10 mouse cellular contexts compared by ENCODE assay signal in the genomic region with DNA sequence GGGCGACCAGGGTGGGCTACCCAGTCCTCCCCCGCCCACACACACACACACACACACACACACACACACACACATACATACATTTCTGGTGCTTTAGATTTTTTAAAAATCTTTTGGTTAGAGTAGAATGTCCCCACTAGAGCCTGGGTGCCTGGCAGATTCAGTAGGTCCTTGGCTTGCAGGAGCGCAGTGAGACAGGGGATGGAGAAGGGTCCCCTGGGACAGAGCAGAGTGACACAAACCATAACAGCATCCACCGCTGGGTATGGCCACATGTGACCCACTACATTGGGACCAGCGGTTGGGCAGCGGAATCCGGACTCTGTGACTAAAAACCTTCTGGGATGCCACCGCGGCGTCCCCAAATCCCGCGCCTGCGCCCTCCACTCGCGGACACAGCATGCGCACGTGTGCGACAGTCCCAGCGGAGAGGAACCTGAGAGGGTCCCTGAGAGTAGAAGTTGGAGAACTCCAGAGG. TPM values are rescaled to one million over a fixed set of nuclear protein-coding genes. Genes with fewer than 3 reads are reported as not detected.
A peak's percentile ranks its signal among the peaks of the same experiment; 100 is the strongest.
DNase-seq lines count a peak whose midpoint lies in the region; ATAC-seq and TF ChIP-seq lines count a peak whose summit lies in the region.
"Had no signal": no experiment of that assay in that cellular context is flagged by ENCODE, and none has a peak within 500 bp of the region (broad histone marks: within the 10 kb centered on the region; RNA-seq: fewer than 3 reads in every experiment).

No protein-coding gene starts in this region.

- TF ChIP-seq CTCF in ES-Bruce4 (IDR thresholded peaks at IDR 0.05; ENCODE audit: low read depth, low read length), result no peak

- ATAC-seq in heart, embryonic 11.5 days (replicated peaks; ENCODE audit: insufficient number of reproducible peaks, low FRiP score, low TSS enrichment), result no peak
- ATAC-seq in forebrain, embryonic 12.5 days (ENCODE audit: low FRiP score), result peak; percentile 60
- ATAC-seq in midbrain, embryonic 12.5 days (ENCODE audit: low FRiP score, low read depth), result peak; percentile 70
- ATAC-seq in activated CD4-positive, CD25-positive, alpha-beta regulatory T cell, adult 4 months, result no peak

- no peak overlapping the region for H3K4me3 ChIP-seq in heart, embryonic 11.5 days (ENCODE audit: low read depth, low read length)
- peak overlapping the region; percentile 66 for H3K4me3 ChIP-seq in ES-Bruce4 (ENCODE audit: low read depth, low read length)
- H3K4me3 ChIP-seq in forebrain, embryonic 12.5 days (replicated peaks), result peak overlapping the region; percentile 36
- peak overlapping the region; percentile 35 for H3K4me3 ChIP-seq in midbrain, embryonic 12.5 days

- H3K9me3 ChIP-seq in heart, embryonic 11.5 days (replicated peaks; ENCODE audit: control insufficient read depth, low read length), result no peaks in the 10 kb centered on the region; the same call in 1 of the 2 replicates
- no peaks in the 10 kb centered on the region for H3K9me3 ChIP-seq in ES-Bruce4 (replicated peaks; ENCODE audit: control insufficient read depth, insufficient read depth, low read length, poor library complexity, severe bottlenecking)
- H3K9me3 ChIP-seq in forebrain, embryonic 12.5 days, result no peaks in the 10 kb centered on the region
- H3K9me3 ChIP-seq in midbrain, embryonic 12.5 days, result no peaks in the 10 kb centered on the region

- no peaks in the 10 kb centered on the region for H3K4me1 ChIP-seq in heart, embryonic 11.5 days (ENCODE audit: control insufficient read depth, insufficient read depth, low read length)
- H3K4me1 ChIP-seq in ES-Bruce4 (ENCODE audit: control insufficient read depth, insufficient read depth, low read length), result no peaks in the 10 kb centered on the region
- H3K4me1 ChIP-seq in forebrain, embryonic 12.5 days, result peaks cover 13% of the 10 kb centered on the region
- H3K4me1 ChIP-seq in midbrain, embryonic 12.5 days, result peaks cover 19% of the 10 kb centered on the region; the same call in 1 of the 2 replicates

- no peak for TF ChIP-seq POLR2A in ES-Bruce4 (IDR thresholded peaks at IDR 0.05; ENCODE audit: insufficient read depth, low read length)

- no peak for TF ChIP-seq EP300 in ES-Bruce4 (IDR thresholded peaks at IDR 0.05; ENCODE audit: insufficient read depth, low read depth, low read length)

- peak overlapping the region; percentile 49 for H3K4me2 ChIP-seq in heart, embryonic 11.5 days
- H3K4me2 ChIP-seq in forebrain, embryonic 12.5 days, result peak overlapping the region; percentile 53
- peak overlapping the region; percentile 47 for H3K4me2 ChIP-seq in midbrain, embryonic 12.5 days (replicated peaks)

- H3K27ac ChIP-seq in heart, embryonic 11.5 days (ENCODE audit: low read depth, low read length), result no peak overlapping the region
- H3K27ac ChIP-seq in ES-Bruce4 (ENCODE audit: insufficient read depth, low read length), result no peak overlapping the region
- H3K27ac ChIP-seq in forebrain, embryonic 12.5 days, result peak overlapping the region; percentile 56; the same call in 1 of the 2 replicates
- no peak overlapping the region for H3K27ac ChIP-seq in midbrain, embryonic 12.5 days (replicated peaks)

- no peaks in the 10 kb centered on the region for H3K36me3 ChIP-seq in heart, embryonic 11.5 days (ENCODE audit: control insufficient read depth, insufficient read depth, low read length)
- no peaks in the 10 kb centered on the region for H3K36me3 ChIP-seq in ES-Bruce4 (ENCODE audit: control insufficient read depth, insufficient read depth, low read length, poor library complexity, severe bottlenecking)
- no peaks in the 10 kb centered on the region for H3K36me3 ChIP-seq in forebrain, embryonic 12.5 days (replicated peaks)
- no peaks in the 10 kb centered on the region for H3K36me3 ChIP-seq in midbrain, embryonic 12.5 days

- WGBS in heart, embryonic 11.5 days (ENCODE audit: insufficient replicate concordance), result 38% methylated on average over 19 of the region's 19 CpGs
- WGBS in forebrain, embryonic 12.5 days, result 31% methylated on average over 19 of the region's 19 CpGs
- 42% methylated on average over 19 of the region's 19 CpGs for WGBS in midbrain, embryonic 12.5 days

- no peak overlapping the region for H3K9ac ChIP-seq in heart, embryonic 11.5 days (ENCODE audit: low read depth, low read length)
- peak overlapping the region; percentile 47; the same call in 1 of the 2 replicates for H3K9ac ChIP-seq in ES-Bruce4 (ENCODE audit: low read depth, poor library complexity, severe bottlenecking)
- H3K9ac ChIP-seq in forebrain, embryonic 12.5 days, result peak overlapping the region; percentile 36; the same call in 1 of the 2 replicates
- H3K9ac ChIP-seq in midbrain, embryonic 12.5 days (replicated peaks), result peak overlapping the region; percentile 39; the same call in 1 of the 2 replicates

- H3K27me3 ChIP-seq in heart, embryonic 11.5 days (ENCODE audit: control insufficient read depth, insufficient read depth, low read length), result no peaks in the 10 kb centered on the region
- no peaks in the 10 kb centered on the region; the same call in 1 of the 2 replicates for H3K27me3 ChIP-seq in ES-Bruce4 (ENCODE audit: control insufficient read depth, insufficient read depth, low read length, poor library complexity, severe bottlenecking)
- no peaks in the 10 kb centered on the region for H3K27me3 ChIP-seq in forebrain, embryonic 12.5 days
- no peaks in the 10 kb centered on the region for H3K27me3 ChIP-seq in midbrain, embryonic 12.5 days

- DNase-seq in heart, adult 18-20 months, result no peak
- no peak for DNase-seq in ovary, adult 18-20 months (ENCODE audit: low spot score)
- no peak for DNase-seq in yolk sac, embryonic 10.5 days (ENCODE audit: low spot score)
- DNase-seq: heart, postnatal 36 days had no signal

RNA-seq across cellular contexts. Expression of a gene that starts 13.3 kb away (rescaled TPM):
- 2.9 and 3.7 TPM in 2 replicates for polyA plus RNA-seq in heart, embryonic 11.5 days (2014; fragmentation: Nextera tagmentation; extraction: Ambion mirVana)
- under 1 TPM; 0.20 to 0.21 TPM for total RNA-seq in heart, adult 18-20 months (2021)
- polyA plus RNA-seq in ES-Bruce4 (2011; ENCODE audit: insufficient read depth, insufficient read length, low read depth, missing spikeins), result 3.7 and 3.8 TPM in 2 replicates
- 25.1 and 25.5 TPM in 2 replicates for polyA plus RNA-seq in forebrain, embryonic 12.5 days (2016; fragmentation: Nextera tagmentation; extraction: Ambion mirVana)
- polyA plus RNA-seq in midbrain, embryonic 12.5 days (2016; fragmentation: Nextera tagmentation; extraction: Ambion mirVana), result 25.2 and 26.4 TPM in 2 replicates
- polyA plus RNA-seq in activated CD4-positive, CD25-positive, alpha-beta regulatory T cell, adult 4 months (2017; shearing (Covaris generic)), result under 1 TPM in 1 of 2 experiments, not detected in 1; 0.18 TPM

RNA-seq across cellular contexts. Expression of a gene that starts 29.8 kb away (rescaled TPM):
- 0.51 and 0.93 TPM in 2 replicates for polyA plus RNA-seq in heart, embryonic 11.5 days (2014; fragmentation: Nextera tagmentation; extraction: Ambion mirVana)
- total RNA-seq in heart, adult 18-20 months (2021), result not detected
- polyA plus RNA-seq in ES-Bruce4 (2011; ENCODE audit: insufficient read depth, insufficient read length, low read depth, missing spikeins), result 0.62 and 0.94 TPM in 2 replicates
- 22.3 and 30.3 TPM in 2 replicates for polyA plus RNA-seq in forebrain, embryonic 12.5 days (2016; fragmentation: Nextera tagmentation; extraction: Ambion mirVana)
- polyA plus RNA-seq in midbrain, embryonic 12.5 days (2016; fragmentation: Nextera tagmentation; extraction: Ambion mirVana), result 14.6 and 20.2 TPM in 2 replicates
- polyA plus RNA-seq in activated CD4-positive, CD25-positive, alpha-beta regulatory T cell, adult 4 months (2017; shearing (Covaris generic)), result not detected
- total RNA-seq: heart, postnatal 36 days; megakaryocyte-erythroid progenitor cell, adult 5-6 weeks had no signal

RNA-seq across cellular contexts. Expression of a gene that starts 57.7 kb away (rescaled TPM):
- 12.3 and 14.6 TPM in 2 replicates for polyA plus RNA-seq in heart, embryonic 11.5 days (2014; fragmentation: Nextera tagmentation; extraction: Ambion mirVana)
- total RNA-seq in heart, adult 18-20 months (2021), result 1 to 10 TPM in 1 of 2 experiments, under 1 TPM in 1; 0.72 to 1.1 TPM
- 3.0 and 3.7 TPM in 2 replicates for polyA plus RNA-seq in ES-Bruce4 (2011; ENCODE audit: insufficient read depth, insufficient read length, low read depth, missing spikeins)
- 82.2 and 91.4 TPM in 2 replicates for polyA plus RNA-seq in forebrain, embryonic 12.5 days (2016; fragmentation: Nextera tagmentation; extraction: Ambion mirVana)
- polyA plus RNA-seq in midbrain, embryonic 12.5 days (2016; fragmentation: Nextera tagmentation; extraction: Ambion mirVana), result 67.3 and 74.3 TPM in 2 replicates
- under 1 TPM in 1 of 2 experiments, not detected in 1; 0.18 TPM for polyA plus RNA-seq in activated CD4-positive, CD25-positive, alpha-beta regulatory T cell, adult 4 months (2017; shearing (Covaris generic))

Comparison
In these comparisons a context has a peak if more than half of its experiments do, and no peak if none do; other contexts are left out.
1. ATAC-seq: peak in forebrain, embryonic 12.5 days (single experiment) and midbrain, embryonic 12.5 days (single experiment); none in heart, embryonic 11.5 days (single experiment) and activated CD4-positive, CD25-positive, alpha-beta regulatory T cell, adult 4 months (single experiment).
2. Peak in every context shown above with its lines, with median percentiles within 50 percentile points of each other: H3K4me2 ChIP-seq.